Mouse (Mus musculus) limb, embryonic 11.5 days (tissue): ENCODE measurements around the gene Dock4. TPM values are rescaled to one million over a fixed set of nuclear protein-coding genes. Genes with fewer than 3 reads are reported as not detected.
A peak's percentile ranks its signal among the peaks of the same experiment; 100 is the strongest.

Experiments
- ATAC-seq: fragments of 200-750 bp; cut with Nextera tagmentation; 2 replicates; pipeline ENCODE4 v1.8.0; 2017; ENCODE audit warnings: low read depth; ENCODE audit not compliant: insufficient number of reproducible peaks, low FRiP score, low TSS enrichment
- DNase-seq: peaks from one replicate; pipeline ENCODE4 v3.0.0-alpha.2; 2015; ENCODE audit warnings: low spot score
- H3K27ac ChIP-seq: fragments of 300-500 bp; sonication (generic); replicated peaks from 2 replicates; pipeline ENCODE4 v1.5.1; 2014; ENCODE audit warnings: low read depth, mild to moderate bottlenecking, low read length
- H3K27me3 ChIP-seq: fragments of 300-500 bp; sonication (generic); 2 replicates; pipeline ENCODE4 v1.6.1; 2014; ENCODE audit warnings: mild to moderate bottlenecking, low read length, mixed read lengths; ENCODE audit not compliant: control insufficient read depth, insufficient read depth
- H3K36me3 ChIP-seq: fragments of 300-500 bp; sonication (generic); 2 replicates; pipeline ENCODE4 v1.6.1; 2014; ENCODE audit warnings: mild to moderate bottlenecking, low read length, moderate library complexity, mixed read lengths; ENCODE audit not compliant: control insufficient read depth, insufficient read depth
- H3K4me1 ChIP-seq: fragments of 300-500 bp; sonication (generic); 2 replicates; pipeline ENCODE4 v1.6.1; 2014; ENCODE audit warnings: low read length, mixed read lengths; ENCODE audit not compliant: control insufficient read depth, insufficient read depth
- H3K4me2 ChIP-seq: fragments of 300-500 bp; sonication (generic); 2 replicates; pipeline ENCODE4 v1.6.1; 2014; ENCODE audit warnings: low read depth, mild to moderate bottlenecking, moderate library complexity; ENCODE audit not compliant: severe bottlenecking
- H3K4me3 ChIP-seq: fragments of 300-500 bp; sonication (generic); 2 replicates; pipeline ENCODE4 v1.5.1; 2014; ENCODE audit warnings: low read depth, low read length
- H3K9ac ChIP-seq: fragments of 300-500 bp; sonication (generic); 2 replicates; pipeline ENCODE4 v1.6.1; 2014; ENCODE audit warnings: mild to moderate bottlenecking, low read length
- H3K9me3 ChIP-seq: fragments of 300-500 bp; sonication (generic); 2 replicates; pipeline ENCODE4 v1.6.1; 2016; ENCODE audit warnings: low read length; ENCODE audit not compliant: control insufficient read depth
- WGBS: fragments of 180-500 bp; shearing (Covaris S2); extraction: QIAGEN DNeasy Blood & Tissue Kit; methylation state at CpG from one replicate; pipeline ENCODE4 v1.1.7; 2014; 5-methylcytosine and 5-hydroxymethylcytosine counted together
- polyA plus RNA-seq: library from polyadenylated mRNA; unstranded; fragments of >200 nt; fragmentation: Nextera tagmentation; extraction: Ambion mirVana; gene quantifications from 2 replicates; pipeline ENCODE4 v1.2.1, GENCODE M21; 2014

Gene Dock4
- polyA plus RNA-seq, 1 experiment from 2014 or later = 13.5 TPM

- Histone ChIP-seq H3K9ac (no peak overlapping the region), H3K27me3 (no peaks in the 10 kb centered on the region), H3K4me3 (no peak overlapping the region), H3K27ac (no peak overlapping the region), H3K4me2 (no peak overlapping the region), H3K9me3 (no peaks in the 10 kb centered on the region), H3K36me3 (no peaks in the 10 kb centered on the region), H3K4me1 (peaks cover 19% of the 10 kb centered on the region)
- ATAC-seq (no peak), DNase-seq (no peak)
- WGBS = 84% methylated on average over 5 of the region's 5 CpGs
Observed at GRCm38 (mm10) chr12:40469009-40469408, 23.3 kb downstream of the Dock4 start.

- no peak overlapping the region for H3K9ac ChIP-seq
- H3K4me3 ChIP-seq = no peak overlapping the region
- H3K27ac ChIP-seq = no peak overlapping the region
- H3K27me3 ChIP-seq = no peaks in the 10 kb centered on the region
- WGBS = 27% methylated on average over 11 of the region's 11 CpGs
- ATAC-seq (no peak), DNase-seq (peak; percentile 44)
- H3K36me3 ChIP-seq = no peaks in the 10 kb centered on the region
- peak overlapping the region; percentile 21; the same call in 1 of the 2 replicates for H3K4me2 ChIP-seq
- no peaks in the 10 kb centered on the region for H3K9me3 ChIP-seq
- H3K4me1 ChIP-seq = peaks cover 10% of the 10 kb centered on the region
Observed at GRCm38 (mm10) chr12:40471649-40472399, 26.1 kb downstream of the Dock4 start.

- DNase-seq = no peak
- Histone ChIP-seq H3K27me3 (no peaks in the 10 kb centered on the region), H3K9ac (no peak overlapping the region), H3K4me2 (no peak overlapping the region), H3K27ac (no peak overlapping the region), H3K36me3 (no peaks in the 10 kb centered on the region), H3K4me3 (no peak overlapping the region), H3K9me3 (no peaks in the 10 kb centered on the region), H3K4me1 (peaks cover 10% of the 10 kb centered on the region)
- 16% methylated on average over 2 of the region's 2 CpGs for WGBS
- no peak for ATAC-seq
Observed at GRCm38 (mm10) chr12:40473709-40474108, 28.0 kb downstream of the Dock4 start.

GRCm38 (mm10) chr12:40477621-40478452 lies 32.1 kb downstream of the Dock4 start:
- Histone ChIP-seq H3K36me3 (no peaks in the 10 kb centered on the region), H3K4me1 (no peaks in the 10 kb centered on the region; the same call in 1 of the 2 replicates), H3K4me3 (no peak overlapping the region), H3K27ac (no peak overlapping the region), H3K9ac (no peak overlapping the region), H3K9me3 (no peaks in the 10 kb centered on the region), H3K27me3 (no peaks in the 10 kb centered on the region), H3K4me2 (no peak overlapping the region)
- ATAC-seq = no peak
- WGBS = 41% methylated on average over 8 of the region's 8 CpGs
- no peak for DNase-seq

GRCm38 (mm10) chr12:40484224-40484623 lies 38.5 kb downstream of the Dock4 start:
- H3K27ac ChIP-seq = no peak overlapping the region
- DNase-seq = no peak
- H3K36me3 ChIP-seq = no peaks in the 10 kb centered on the region
- H3K9me3 ChIP-seq = no peaks in the 10 kb centered on the region
- no peak overlapping the region for H3K9ac ChIP-seq
- peaks cover 15% of the 10 kb centered on the region for H3K4me1 ChIP-seq
- no peaks in the 10 kb centered on the region for H3K27me3 ChIP-seq
- WGBS = 39% methylated on average over 3 of the region's 3 CpGs
- no peak overlapping the region for H3K4me2 ChIP-seq
- H3K4me3 ChIP-seq = no peak overlapping the region
- no peak for ATAC-seq

GRCm38 (mm10) chr12:40485210-40485609 lies 39.5 kb downstream of the Dock4 start:
- Histone ChIP-seq H3K4me2 (no peak overlapping the region), H3K27me3 (no peaks in the 10 kb centered on the region), H3K27ac (no peak overlapping the region), H3K9me3 (no peaks in the 10 kb centered on the region), H3K36me3 (no peaks in the 10 kb centered on the region), H3K9ac (no peak overlapping the region), H3K4me1 (peaks cover 15% of the 10 kb centered on the region), H3K4me3 (no peak overlapping the region)
- DNase-seq (no peak), ATAC-seq (no peak)
- WGBS = 89% methylated on average over 1 of the region's 1 CpGs

- H3K36me3 ChIP-seq = no peaks in the 10 kb centered on the region
- DNase-seq = no peak
- H3K9ac ChIP-seq = no peak overlapping the region
- H3K4me3 ChIP-seq = no peak overlapping the region
- H3K4me2 ChIP-seq = no peak overlapping the region
- WGBS = 69% methylated on average over 12 of the region's 12 CpGs
- no peaks in the 10 kb centered on the region for H3K27me3 ChIP-seq
- no peak overlapping the region for H3K27ac ChIP-seq
- H3K9me3 ChIP-seq = no peaks in the 10 kb centered on the region
- no peak for ATAC-seq
- H3K4me1 ChIP-seq = peaks cover 15% of the 10 kb centered on the region
Observed at GRCm38 (mm10) chr12:40486047-40486837, 40.5 kb downstream of the Dock4 start.

GRCm38 (mm10) chr12:40496387-40496786 lies 50.6 kb downstream of the Dock4 start:
- Histone ChIP-seq H3K27ac (no peak overlapping the region), H3K4me1 (peaks cover 6% of the 10 kb centered on the region; the same call in 1 of the 2 replicates), H3K4me3 (no peak overlapping the region), H3K9me3 (no peaks in the 10 kb centered on the region), H3K36me3 (no peaks in the 10 kb centered on the region), H3K4me2 (no peak overlapping the region), H3K9ac (no peak overlapping the region), H3K27me3 (no peaks in the 10 kb centered on the region)
- ATAC-seq = no peak
- no peak for DNase-seq
- 65% methylated on average over 11 of the region's 11 CpGs for WGBS
